Mouse (Mus musculus) neural tube, embryonic 15.5 days (tissue): ENCODE data around the gene Ddx27. TPM values are rescaled to one million over a fixed set of nuclear protein-coding genes. Genes with fewer than 3 reads are reported as not detected.

Experiments
- ATAC-seq: fragments of 200-750 bp; cut with Nextera tagmentation; 2 replicates; pipeline ENCODE4 v1.8.0; 2017; ENCODE audit warnings: mild to moderate bottlenecking, moderate TSS enrichment, moderate library complexity; ENCODE audit not compliant: low FRiP score
- H3K27ac ChIP-seq: fragments of 300-500 bp; sonication (generic); replicated peaks from 2 replicates; pipeline ENCODE4 v1.5.1; 2015; ENCODE audit warnings: mild to moderate bottlenecking, inconsistent platforms
- H3K27me3 ChIP-seq: fragments of 300-500 bp; sonication (generic); replicated peaks from 2 replicates; pipeline ENCODE4 v1.6.1; 2015; ENCODE audit warnings: inconsistent platforms
- H3K36me3 ChIP-seq: fragments of 300-500 bp; sonication (generic); 2 replicates; pipeline ENCODE4 v1.6.1; 2015; ENCODE audit warnings: inconsistent platforms
- H3K4me1 ChIP-seq: fragments of 300-500 bp; sonication (generic); 2 replicates; pipeline ENCODE4 v1.6.1; 2015; ENCODE audit warnings: inconsistent platforms
- H3K4me2 ChIP-seq: fragments of 300-500 bp; sonication (generic); 2 replicates; pipeline ENCODE4 v1.6.1; 2015; ENCODE audit warnings: inconsistent platforms, mild to moderate bottlenecking, moderate library complexity
- H3K4me3 ChIP-seq: fragments of 300-500 bp; sonication (generic); replicated peaks from 2 replicates; pipeline ENCODE4 v1.5.1; 2015; ENCODE audit warnings: mild to moderate bottlenecking, inconsistent platforms
- H3K9ac ChIP-seq: fragments of 300-500 bp; sonication (generic); replicated peaks from 2 replicates; pipeline ENCODE4 v1.6.1; 2015; ENCODE audit warnings: mild to moderate bottlenecking, inconsistent platforms
- H3K9me3 ChIP-seq: fragments of 300-500 bp; sonication (generic); replicated peaks from 2 replicates; pipeline ENCODE4 v1.6.1; 2016; ENCODE audit warnings: inconsistent platforms
- WGBS: fragments of 180-500 bp; shearing (Covaris S2); methylation state at CpG from one replicate; pipeline ENCODE4 v1.1.7; 2015; ENCODE audit warnings: mixed read lengths; 5-methylcytosine and 5-hydroxymethylcytosine counted together
- polyA plus RNA-seq: library from polyadenylated mRNA; unstranded; fragments of >200 nt; fragmentation: Nextera tagmentation; extraction: Ambion mirVana; gene quantifications from 2 replicates; pipeline ENCODE4 v1.2.1, GENCODE M21; 2015

The Ddx27 gene
- polyA plus RNA-seq, 1 experiment from 2014 or later, result 32.5 TPM

DNA sequence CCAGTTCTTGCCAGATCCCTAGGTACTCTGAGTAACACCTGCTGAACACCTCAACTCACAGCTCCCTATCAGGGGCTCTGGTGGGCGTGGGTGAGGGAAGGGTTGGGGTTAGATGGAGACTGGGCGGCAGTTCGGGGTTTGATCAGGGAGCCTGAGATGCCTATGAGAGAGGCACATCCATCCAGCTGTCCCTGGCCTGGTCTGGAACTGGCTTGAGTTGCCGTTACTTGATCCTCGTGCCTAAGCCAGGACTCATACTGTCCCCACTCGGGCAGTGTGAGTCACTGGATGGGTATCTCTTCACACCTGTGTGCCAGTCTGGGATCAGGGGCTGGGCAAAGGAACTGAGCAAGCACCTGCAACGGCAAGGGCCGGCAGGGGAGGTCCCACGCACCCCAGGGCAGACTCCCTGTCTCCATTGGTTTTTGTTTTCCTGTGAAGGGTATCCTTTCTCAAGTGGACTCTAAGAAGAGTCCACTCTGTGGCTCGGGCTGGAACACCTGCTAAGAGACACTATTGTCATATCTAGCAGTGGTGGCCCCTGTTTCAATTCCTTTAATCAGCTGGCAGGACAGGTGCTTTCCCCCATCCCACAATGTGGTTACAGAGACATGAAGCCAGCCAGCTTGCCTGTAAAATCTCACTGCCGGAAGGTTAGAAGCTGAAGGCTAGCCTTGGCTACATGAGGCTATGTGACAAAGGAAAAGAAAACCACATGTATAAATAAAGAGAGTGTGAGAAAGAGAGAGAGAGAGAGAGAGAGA lies 62.4 kb downstream of the Ddx27 start:
- ATAC-seq, result no peak
- Histone ChIP-seq H3K36me3 (no peaks in the 10 kb centered on the region), H3K9ac (no peak overlapping the region), H3K4me3 (no peak overlapping the region), H3K4me1 (peaks cover 20% of the 10 kb centered on the region), H3K4me2 (no peak overlapping the region), H3K27me3 (no peaks in the 10 kb centered on the region), H3K27ac (no peak overlapping the region), H3K9me3 (no peaks in the 10 kb centered on the region)
- WGBS, result 89% methylated on average over 11 of the region's 11 CpGs

DNA sequence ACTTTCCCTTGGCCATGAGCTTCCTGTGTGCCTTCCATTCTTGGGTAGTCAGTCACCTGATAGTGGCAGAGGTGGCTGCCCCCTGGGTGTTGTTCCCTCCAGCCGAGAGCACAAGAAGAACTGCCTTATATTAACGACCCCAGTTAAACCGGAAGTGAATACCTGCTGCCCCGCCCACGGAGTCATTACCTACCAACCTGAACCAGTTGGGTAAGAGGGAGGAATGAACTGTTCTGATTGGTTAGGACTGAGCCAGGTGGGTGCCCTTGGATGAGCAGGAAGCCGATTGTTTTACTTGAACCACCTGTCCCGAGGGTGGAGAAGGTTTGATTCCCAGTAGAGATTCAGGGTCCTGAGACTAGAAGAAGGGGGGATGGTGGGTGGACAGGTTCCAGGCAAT lies 63.5 kb downstream of the Ddx27 start:
- peaks cover 18% of the 10 kb centered on the region for H3K4me1 ChIP-seq
- H3K4me2 ChIP-seq, result no peak overlapping the region
- ATAC-seq, result no peak
- H3K27ac ChIP-seq, result no peak overlapping the region
- H3K27me3 ChIP-seq, result no peaks in the 10 kb centered on the region
- WGBS, result 34% methylated on average over 7 of the region's 7 CpGs
- H3K9ac ChIP-seq, result no peak overlapping the region
- no peak overlapping the region for H3K4me3 ChIP-seq
- H3K9me3 ChIP-seq, result no peaks in the 10 kb centered on the region
- H3K36me3 ChIP-seq, result no peaks in the 10 kb centered on the region

DNA sequence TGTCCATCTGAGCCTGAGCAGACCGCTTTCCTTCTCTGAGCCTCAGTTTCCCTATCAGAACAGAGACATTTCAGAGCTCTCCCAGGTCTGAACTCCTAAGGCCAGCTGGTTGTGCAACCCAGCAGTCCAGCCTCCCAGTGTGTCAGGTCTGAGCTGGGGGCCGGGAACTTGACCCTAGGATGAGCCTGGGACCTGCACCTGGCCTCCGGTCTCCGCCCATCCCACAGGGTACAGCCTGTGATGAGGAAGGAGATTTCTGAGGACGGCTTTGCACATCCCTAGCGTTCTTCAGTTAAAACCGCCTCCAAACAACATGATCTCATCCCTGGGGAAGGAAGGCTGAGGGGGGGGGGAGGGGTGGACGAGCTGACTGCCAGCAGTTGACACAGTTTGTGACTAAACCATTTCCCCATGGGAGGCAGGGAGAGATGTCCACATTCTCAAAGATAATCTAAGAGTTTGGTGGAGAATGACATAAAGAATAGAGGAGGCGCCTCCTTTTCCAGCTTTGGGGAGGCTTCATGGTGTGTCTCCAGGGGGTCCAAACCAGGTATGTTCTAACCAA lies 64.0 kb downstream of the Ddx27 start:
- Histone ChIP-seq H3K4me1 (peaks cover 18% of the 10 kb centered on the region), H3K4me3 (no peak overlapping the region), H3K9ac (no peak overlapping the region), H3K27me3 (no peaks in the 10 kb centered on the region), H3K9me3 (no peaks in the 10 kb centered on the region), H3K27ac (0 out of 2 replicates have a peak overlapping the region, but pooled peaks have one; percentile 14), H3K36me3 (no peaks in the 10 kb centered on the region), H3K4me2 (no peak overlapping the region)
- 52% methylated on average over 9 of the region's 9 CpGs for WGBS
- ATAC-seq, result no peak

DNA sequence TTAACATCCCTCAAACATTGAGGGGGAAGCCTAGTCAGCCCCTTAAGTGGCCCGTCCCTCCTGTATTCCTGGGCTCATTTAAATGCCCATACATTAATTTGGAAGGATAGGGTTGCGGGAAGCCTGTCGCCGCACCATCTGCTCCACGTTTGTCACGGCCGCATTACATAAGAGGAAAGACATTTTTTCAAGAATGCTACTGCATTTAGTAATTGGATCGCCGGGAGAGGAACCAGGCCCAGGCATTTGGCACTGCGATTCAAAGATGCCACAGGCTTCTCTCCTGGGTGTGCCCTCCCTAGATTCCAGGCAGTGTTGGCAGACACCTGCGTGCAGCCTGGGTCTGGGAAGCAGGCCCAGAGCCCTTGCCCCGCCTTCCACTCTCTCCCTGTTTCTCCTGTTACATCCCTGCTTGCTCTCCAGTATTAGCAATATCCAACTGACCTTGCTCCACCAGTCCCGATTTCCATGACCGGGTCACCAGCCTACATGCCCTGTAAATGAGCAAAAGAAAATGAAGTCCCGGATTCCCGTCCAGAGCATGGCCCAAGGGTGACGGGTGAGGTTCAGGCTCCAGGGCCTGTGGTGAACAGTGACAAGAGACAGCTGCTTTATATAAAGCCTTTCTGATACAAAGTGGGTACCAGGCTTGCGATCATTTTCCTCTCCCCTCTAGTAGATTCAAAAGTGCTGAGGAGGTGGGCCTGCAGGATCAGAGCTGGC lies 64.7 kb downstream of the Ddx27 start:
- WGBS, result 38% methylated on average over 18 of the region's 18 CpGs
- no peaks in the 10 kb centered on the region for H3K36me3 ChIP-seq
- H3K9me3 ChIP-seq, result no peaks in the 10 kb centered on the region
- no peak for ATAC-seq
- peaks cover 18% of the 10 kb centered on the region for H3K4me1 ChIP-seq
- no peak overlapping the region for H3K4me2 ChIP-seq
- H3K4me3 ChIP-seq, result no peak overlapping the region
- H3K9ac ChIP-seq, result no peak overlapping the region
- H3K27me3 ChIP-seq, result no peaks in the 10 kb centered on the region
- H3K27ac ChIP-seq, result 0 out of 2 replicates have a peak overlapping the region, but pooled peaks have one; percentile 14

DNA sequence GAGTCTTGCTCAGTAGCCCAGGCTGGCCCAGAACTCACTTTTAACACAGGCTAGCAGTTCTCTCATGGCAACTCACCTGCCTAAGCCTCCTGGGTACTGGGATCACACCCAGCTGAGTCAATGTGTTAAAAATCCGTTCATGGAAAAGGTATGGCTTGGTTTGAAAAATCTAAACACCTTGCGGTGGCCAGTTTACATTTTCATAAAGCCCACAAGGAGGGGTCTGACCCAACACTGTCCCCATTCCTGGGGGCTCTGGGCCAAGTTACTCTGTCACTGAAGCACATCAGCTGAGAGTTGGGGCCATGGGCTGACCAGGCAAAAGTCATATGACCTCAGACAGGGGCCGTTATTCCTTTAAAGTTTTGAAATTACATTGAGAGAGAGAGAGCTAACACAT lies 65.4 kb downstream of the Ddx27 start:
- no peak for ATAC-seq
- WGBS, result 81% methylated on average over 3 of the region's 3 CpGs
- H3K4me1 ChIP-seq, result peaks cover 18% of the 10 kb centered on the region

DNA sequence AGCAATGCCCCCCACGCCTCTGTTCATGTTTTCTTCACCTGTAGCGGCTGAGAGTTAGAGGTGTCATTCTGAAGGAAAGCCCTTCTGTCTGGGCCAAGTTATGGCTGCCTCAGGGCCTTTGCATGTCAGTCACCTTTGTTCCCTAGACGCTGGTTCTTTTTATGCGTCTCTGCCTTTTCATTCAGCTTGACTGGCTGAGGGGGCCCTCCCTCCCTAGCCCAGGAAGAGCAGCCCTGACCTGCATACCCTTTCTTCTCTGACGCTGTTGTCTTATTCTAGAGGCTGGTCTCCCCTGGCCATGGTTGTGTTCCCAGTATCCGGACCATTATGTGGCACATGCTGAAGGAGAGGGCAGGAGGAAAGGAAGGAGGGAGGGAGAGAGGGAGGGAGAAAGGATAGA lies 66.1 kb downstream of the Ddx27 start:
- Histone ChIP-seq H3K9ac (no peak overlapping the region), H3K4me1 (peaks cover 18% of the 10 kb centered on the region), H3K27me3 (no peaks in the 10 kb centered on the region), H3K36me3 (no peaks in the 10 kb centered on the region), H3K4me2 (no peak overlapping the region), H3K4me3 (no peak overlapping the region), H3K27ac (no peak overlapping the region), H3K9me3 (no peaks in the 10 kb centered on the region)
- WGBS, result 57% methylated on average over 6 of the region's 6 CpGs
- no peak for ATAC-seq

More for the DNA sequence above, 65.4 kb downstream of the Ddx27 start:
- Histone ChIP-seq H3K27me3 (no peaks in the 10 kb centered on the region), H3K9me3 (no peaks in the 10 kb centered on the region), H3K4me2 (no peak overlapping the region), H3K27ac (no peak overlapping the region), H3K36me3 (no peaks in the 10 kb centered on the region), H3K4me3 (no peak overlapping the region), H3K9ac (no peak overlapping the region)

DNA sequence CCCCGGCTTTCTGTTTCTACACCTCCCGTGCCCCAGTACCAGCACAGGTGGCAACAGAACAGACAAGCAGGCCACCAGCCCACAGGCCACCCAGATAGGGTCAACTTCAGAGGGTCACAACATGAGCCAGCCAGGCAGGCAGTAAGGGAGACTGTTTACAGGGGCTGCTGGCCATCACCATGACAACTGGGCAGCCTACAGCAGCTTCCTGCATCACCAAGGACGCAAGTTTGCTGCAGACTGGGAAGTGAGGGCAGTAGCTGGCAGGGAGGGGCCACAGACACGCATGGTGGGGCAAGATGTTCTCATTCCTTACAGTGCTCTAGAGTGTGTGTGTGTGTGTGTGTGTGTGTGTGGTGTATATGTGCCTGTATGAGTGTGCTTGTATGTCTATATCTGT lies 66.6 kb downstream of the Ddx27 start:
- 0 out of 2 replicates have a peak, but pooled peaks have one; percentile 31 for ATAC-seq
- H3K9ac ChIP-seq, result no peak overlapping the region
- 23% methylated on average over 4 of the region's 4 CpGs for WGBS
- peaks cover 18% of the 10 kb centered on the region for H3K4me1 ChIP-seq
- H3K4me3 ChIP-seq, result no peak overlapping the region
- no peaks in the 10 kb centered on the region for H3K36me3 ChIP-seq
- H3K9me3 ChIP-seq, result no peaks in the 10 kb centered on the region
- H3K27me3 ChIP-seq, result no peaks in the 10 kb centered on the region
- no peak overlapping the region for H3K4me2 ChIP-seq
- H3K27ac ChIP-seq, result no peak overlapping the region

Other genes starting within 250 kb of the Ddx27 start
- 9.1 and 10.3 TPM in 2 replicates for gene Trp53rkb, start 222.7 kb upstream of the Ddx27 start, polyA plus RNA-seq
- gene Arfgef2, start 209.6 kb upstream of the Ddx27 start, polyA plus RNA-seq, result 4.1 and 4.6 TPM in 2 replicates
- 85.9 and 94.2 TPM in 2 replicates for gene Cse1l, start 109.2 kb upstream of the Ddx27 start, polyA plus RNA-seq
- 96.6 and 103 TPM in 2 replicates for gene Stau1, start 18.9 kb upstream of the Ddx27 start, polyA plus RNA-seq
- 8.4 and 8.8 TPM in 2 replicates for gene Znfx1, start 47.8 kb downstream of the Ddx27 start, polyA plus RNA-seq
- gene Kcnb1, start 175.0 kb downstream of the Ddx27 start, polyA plus RNA-seq, result 3.8 and 3.9 TPM in 2 replicates
- gene Ptgis, start 225.4 kb downstream of the Ddx27 start, polyA plus RNA-seq, result 5.6 and 6.7 TPM in 2 replicates